Mouse (Mus musculus): ENCODE measurements around the gene Wdr59. TPM values are rescaled to one million over a fixed set of nuclear protein-coding genes. Genes with fewer than 3 reads are reported as not detected.

Wdr59 gene
- total RNA-seq, 2 experiments from 2014 or later, result 2.1 to 3.1 TPM

DNA sequence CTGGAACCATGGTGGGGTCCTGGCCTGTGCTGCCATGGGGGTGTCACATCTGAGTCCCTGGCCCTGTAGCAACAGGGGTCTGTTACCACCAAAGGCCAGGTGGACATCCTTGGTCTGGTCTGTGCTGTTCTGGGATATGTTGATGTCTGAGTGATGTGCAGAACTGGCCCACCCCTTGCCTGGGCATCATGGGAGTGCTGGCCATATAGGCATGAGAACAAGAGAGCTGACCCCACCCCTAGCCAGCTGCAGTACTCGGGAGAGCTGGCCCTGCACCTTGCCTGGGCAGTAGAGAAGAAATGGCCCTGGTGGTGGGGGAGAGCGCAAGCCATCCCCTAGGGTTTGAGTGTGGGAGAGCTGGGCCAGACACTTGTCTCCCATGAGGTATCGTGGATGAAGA is 102.7 kb downstream of the Wdr59 start:
- ATAC-seq (ENCODE audit: poor library complexity, severe bottlenecking), result no peak

GRCm38 (mm10) chr8:111418601-111419000 is 103.3 kb downstream of the Wdr59 start:
- peak; percentile 66 for ATAC-seq (ENCODE audit: poor library complexity, severe bottlenecking)

DNA sequence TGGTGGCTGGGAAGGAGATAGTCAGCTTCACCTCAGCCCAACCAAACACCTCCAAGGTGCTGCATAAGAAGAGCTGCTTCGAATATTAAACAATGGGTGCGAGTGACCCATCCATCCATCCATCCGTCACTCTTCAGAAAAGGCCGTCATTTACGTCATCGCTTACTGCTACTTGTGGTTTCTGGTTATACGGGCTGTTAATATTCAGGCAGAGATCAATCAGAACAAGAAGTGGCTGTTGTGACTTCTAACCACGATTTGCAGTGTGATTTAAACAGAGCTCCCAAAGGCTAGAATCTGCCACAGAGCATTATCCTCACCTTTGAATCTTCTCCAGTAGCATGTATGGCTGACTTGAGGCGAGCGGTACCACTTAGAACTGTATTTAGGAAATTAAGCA is 104.7 kb downstream of the Wdr59 start:
- no peak for ATAC-seq (ENCODE audit: poor library complexity, severe bottlenecking)

GRCm38 (mm10) chr8:111403391-111403790 is 118.5 kb downstream of the Wdr59 start:
- ATAC-seq (ENCODE audit: poor library complexity, severe bottlenecking), result peak; percentile 62

Other genes starting within 250 kb of the Wdr59 start
- 52.6 and 58.1 TPM in 2 replicates for gene Rfwd3, start 221.9 kb downstream of the Wdr59 start, total RNA-seq (2015)
- 74.0 and 75.1 TPM in 2 replicates for gene Rfwd3, start 221.9 kb downstream of the Wdr59 start, total RNA-seq (2017)
- gene Mlkl, start 183.9 kb downstream of the Wdr59 start, total RNA-seq (2015), result 76.7 and 81.9 TPM in 2 replicates
- 71.7 and 77.0 TPM in 2 replicates for gene Mlkl, start 183.9 kb downstream of the Wdr59 start, total RNA-seq (2017)
- not detected in 2 replicates for gene Fa2h, start 128.3 kb downstream of the Wdr59 start, total RNA-seq (2015)
- gene Fa2h, start 128.3 kb downstream of the Wdr59 start, total RNA-seq (2017), result not detected in 2 replicates
- 67.1 and 73.4 TPM in 2 replicates for gene Znrf1, start 14.0 kb upstream of the Wdr59 start, total RNA-seq (2015)
- 39.3 and 50.3 TPM in 2 replicates for gene Znrf1, start 14.0 kb upstream of the Wdr59 start, total RNA-seq (2017)
- 0.05 TPM in 1 of 2 replicates, not detected in the other for gene Ldhd, start 108.3 kb upstream of the Wdr59 start, total RNA-seq (2015)
- 0.07 TPM in 1 of 2 replicates, not detected in the other for gene Ldhd, start 108.3 kb upstream of the Wdr59 start, total RNA-seq (2017)
- gene Zfp1, start 121.3 kb upstream of the Wdr59 start, total RNA-seq (2015), result 5.3 and 7.2 TPM in 2 replicates
- 8.3 and 10.9 TPM in 2 replicates for gene Zfp1, start 121.3 kb upstream of the Wdr59 start, total RNA-seq (2017)
- not detected in 2 replicates for gene Ctrb1, start 168.9 kb upstream of the Wdr59 start, total RNA-seq (2015)
- gene Ctrb1, start 168.9 kb upstream of the Wdr59 start, total RNA-seq (2017), result not detected in 2 replicates
- gene Bcar1, start 221.7 kb upstream of the Wdr59 start, total RNA-seq (2015), result 0.21 TPM in 1 of 2 replicates, not detected in the other
- not detected in 2 replicates for gene Bcar1, start 221.7 kb upstream of the Wdr59 start, total RNA-seq (2017)

Measured in megakaryocyte, adult 5-6 weeks (primary cell).